Mouse (Mus musculus) stomach, postnatal 0 days (tissue): ENCODE measurements at regions not wholly inside any gene's neighbourhood (a gene's known extent, or its start where the extent isn't known, plus 50 kb on each side); places are given as distances from the start of the nearest gene placed in this dataset.

Experiments
- CTCF ChIP-seq: IDR thresholded peaks from 2 replicates; pipeline ENCODE4 v1.5.1; 2016; ENCODE audit warnings: antibody characterized with exemption, low read depth, mild to moderate bottlenecking, moderate library complexity
- EP300 ChIP-seq: optimal IDR thresholded peaks from 2 replicates; pipeline ENCODE3; 2016; ENCODE audit warnings: antibody characterized with exemption

GRCm38 (mm10) chr4:89057135-89057534 lies 79.8 kb upstream of the Mtap start:
- TF ChIP-seq EP300 (no peak), CTCF (no peak)
